Mouse (Mus musculus): Measurements from ENCODE around the gene Zfp599. TPM values are rescaled to one million over a fixed set of nuclear protein-coding genes. Genes with fewer than 3 reads are reported as not detected.
"Not testable (repeated sequence)": the region's sequence is repeated elsewhere in the genome, so short reads cannot be mapped to it uniquely, and the experiment has no call there.

Gene Zfp599
- total RNA-seq (2021): not detected
- long read RNA-seq, experiment 1: 0 reads
- long read RNA-seq, experiment 2: 0 reads

DNA sequence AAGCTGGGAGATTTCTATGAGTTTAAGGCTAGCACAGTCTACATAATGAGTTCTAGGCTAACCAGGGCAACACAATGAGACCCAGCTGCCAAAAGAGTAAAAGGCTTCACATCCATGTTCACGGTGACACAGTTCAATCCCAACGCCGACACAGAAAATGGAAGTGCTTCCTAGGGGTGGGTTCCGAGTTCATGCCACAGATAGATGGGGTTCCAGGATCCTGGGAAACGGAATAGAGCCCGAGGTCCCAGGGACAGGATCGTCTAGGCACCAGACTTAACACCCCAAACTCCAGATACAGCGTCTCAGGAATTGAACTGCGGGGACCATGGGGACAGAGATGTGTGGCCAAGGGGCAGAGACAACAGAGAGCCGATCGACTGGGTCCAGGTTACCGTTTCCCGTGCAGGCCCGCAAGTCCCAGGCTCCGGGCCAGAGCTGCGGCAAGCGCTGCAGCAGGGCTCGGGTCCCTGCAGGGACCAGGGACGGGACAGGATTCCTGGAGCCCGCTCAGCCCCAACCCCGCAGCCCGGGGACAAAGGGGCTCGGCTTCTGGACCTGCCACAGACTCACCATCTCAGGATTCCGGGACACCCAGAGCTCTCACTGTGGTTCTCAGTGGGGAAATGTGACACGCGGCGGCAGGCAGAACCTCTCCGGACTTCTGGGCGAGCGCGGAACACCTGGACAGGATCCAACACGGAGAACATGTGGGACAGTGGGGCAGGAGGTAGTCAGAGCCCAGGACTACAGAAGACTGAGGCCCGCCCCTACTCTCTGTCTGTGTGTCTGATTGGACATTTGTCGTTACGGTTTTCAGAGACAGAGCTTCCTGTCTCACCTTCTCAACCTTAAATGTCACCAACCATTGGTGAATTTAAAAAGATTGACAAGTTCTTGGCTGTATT is at the start of gene Zfp599:
Zfp599 (minus strand) TSS at position 712 of the 908 bp plus-strand sequence.
- intact Hi-C loops (cut with DNase I): no loop called here
- DNase-seq: peak; percentile 62
- H3K27ac ChIP-seq: no peak within 1 kb of the TSS

DNA sequence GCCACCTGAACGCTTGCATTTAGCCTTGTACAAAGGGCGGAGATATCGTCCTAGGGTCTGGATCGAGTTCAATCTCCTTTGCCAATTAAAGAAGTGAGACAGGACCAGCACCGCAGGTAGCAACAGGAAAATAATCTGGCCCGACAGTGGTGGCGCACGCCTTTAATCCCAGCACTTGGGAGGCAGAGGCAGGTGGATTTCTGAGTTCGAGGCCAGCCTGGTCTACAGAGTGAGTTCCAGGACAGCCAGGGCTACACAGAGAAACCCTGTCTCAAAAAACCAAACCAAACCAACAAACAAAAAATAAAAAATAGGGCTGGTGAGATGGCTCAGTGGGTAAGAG is 48.2 kb upstream of the Zfp599 start:
- peak overlapping the region; percentile 91 for H3K4me3 ChIP-seq
- DNase-seq; intact Hi-C loops (cut with DNase I): not testable (repeated sequence)
- peak overlapping the region; percentile 83 for H3K27ac ChIP-seq

More for the DNA sequence above, at the start of gene Zfp599:
- peak within 1 kb of the TSS; percentile 71 for H3K4me3 ChIP-seq
- no peak for TF ChIP-seq CTCF (IDR thresholded peaks at IDR 0.05)

DNA sequence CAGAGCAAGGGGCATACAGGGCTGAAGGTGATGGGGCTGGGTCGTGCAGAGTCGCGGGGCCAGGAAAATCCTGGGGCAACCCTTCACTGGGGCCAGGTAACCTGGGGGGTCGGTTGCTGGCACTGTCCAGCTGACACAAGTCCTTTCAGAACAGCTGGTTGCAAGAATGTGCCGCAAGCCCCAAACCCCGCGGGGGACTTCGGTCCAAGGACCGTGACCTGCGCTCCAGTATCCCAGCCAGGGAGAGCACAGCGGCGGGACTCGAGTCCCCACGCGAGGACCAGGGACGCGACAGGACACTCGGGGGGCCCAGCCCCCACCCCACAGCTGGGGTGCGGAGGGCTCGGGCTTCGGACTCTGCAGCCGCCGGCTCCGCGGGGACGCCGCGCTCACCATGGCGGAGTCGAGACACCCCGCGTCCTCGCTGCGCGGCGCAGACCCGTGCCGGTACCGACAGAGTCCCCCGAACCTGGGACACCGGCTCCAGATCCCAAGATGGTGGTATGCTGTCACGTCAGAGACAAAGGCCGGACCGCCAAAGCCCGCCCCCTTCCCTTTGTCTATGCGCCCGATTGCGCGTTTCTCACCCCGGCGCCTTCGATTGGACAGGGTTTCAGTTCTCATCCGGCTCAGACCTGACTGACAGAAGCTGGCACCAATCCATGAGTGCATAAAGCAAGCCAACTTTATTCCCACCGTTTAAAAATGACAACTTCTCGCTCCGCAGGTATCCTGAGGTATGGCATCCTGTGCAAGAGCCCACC is 47.6 kb upstream of the Zfp599 start, which contains the start of gene Zfp810:
Zfp810 (minus strand) TSS at position 493 of the 764 bp plus-strand sequence.
- intact Hi-C loops (cut with DNase I): no loop called here
- H3K4me3 ChIP-seq: peak within 1 kb of the TSS; percentile 91
- no peak for TF ChIP-seq CTCF (IDR thresholded peaks at IDR 0.05)
- H3K27ac ChIP-seq: peak within 1 kb of the TSS; percentile 83
- DNase-seq: peak; percentile 87

DNA sequence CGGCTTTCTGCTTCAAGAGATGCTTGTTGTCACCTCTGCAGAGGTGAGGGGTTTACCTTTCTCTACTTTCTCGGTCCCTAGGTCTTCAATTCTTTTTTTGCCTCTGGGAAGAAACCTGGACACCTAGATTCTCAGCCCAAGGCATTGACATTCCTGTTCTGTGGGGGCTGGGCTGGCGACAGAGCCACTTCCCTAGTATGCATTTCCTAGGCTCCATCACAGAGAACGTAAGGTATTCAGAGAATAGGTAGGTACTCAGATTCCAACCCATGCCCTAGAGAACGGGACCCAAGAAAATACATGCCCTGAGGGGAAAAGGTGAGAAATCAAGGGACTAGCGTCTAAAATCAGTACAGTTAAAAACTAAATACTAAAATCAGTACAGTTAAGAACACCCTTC is 47.0 kb upstream of the Zfp599 start:
- H3K27ac ChIP-seq: no peak overlapping the region
- TF ChIP-seq CTCF (IDR thresholded peaks at IDR 0.05): no peak
- intact Hi-C loops (cut with DNase I): no loop called here
- H3K4me3 ChIP-seq: peak overlapping the region; percentile 91
- DNase-seq: no peak

DNA sequence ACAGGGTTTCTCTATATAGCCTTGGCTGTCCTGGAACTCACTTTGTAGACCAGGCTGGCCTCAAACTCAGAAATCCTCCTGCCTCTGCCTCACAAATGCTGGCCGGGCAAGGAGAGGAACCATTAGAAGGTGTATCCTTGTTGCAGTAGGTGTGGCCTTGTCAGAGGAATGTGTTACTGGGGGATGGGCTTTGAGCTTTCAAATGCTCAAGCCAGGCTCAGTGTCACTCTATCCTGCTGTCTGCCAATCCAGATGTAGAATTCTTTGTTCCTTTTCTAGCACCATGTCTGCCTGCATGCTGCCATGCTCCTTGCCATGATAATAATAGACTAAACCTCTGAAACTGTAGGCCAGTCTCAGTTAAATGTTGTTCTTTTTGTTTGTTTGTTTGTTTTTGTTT is 42.5 kb upstream of the Zfp599 start:
- no peak for DNase-seq

DNA sequence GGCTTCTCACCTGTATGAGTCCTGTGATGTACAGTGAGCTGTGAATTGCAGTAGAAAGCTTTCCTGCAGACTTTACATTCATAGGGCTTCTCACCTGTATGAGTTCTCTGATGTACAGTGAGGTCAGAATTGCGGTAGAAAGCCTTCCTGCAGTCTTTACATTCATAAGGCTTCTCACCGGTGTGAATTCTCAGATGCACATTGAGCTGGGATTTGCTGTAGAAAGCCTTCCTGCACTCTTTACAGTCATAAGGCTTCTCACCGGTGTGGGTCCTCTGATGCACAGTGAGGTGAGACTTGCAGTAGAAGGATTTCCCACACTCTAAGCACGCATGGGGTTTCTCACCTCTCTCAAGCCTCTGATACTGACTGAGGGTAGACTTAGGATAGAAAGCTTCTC is 19.0 kb upstream of the Zfp599 start:
- no peak for TF ChIP-seq CTCF (IDR thresholded peaks at IDR 0.05)

More for the DNA sequence above, 42.5 kb upstream of the Zfp599 start:
- H3K4me3 ChIP-seq: no peak overlapping the region
- intact Hi-C loops (cut with DNase I): no loop called here
- TF ChIP-seq CTCF (IDR thresholded peaks at IDR 0.05): no peak
- no peak overlapping the region for H3K27ac ChIP-seq

DNA sequence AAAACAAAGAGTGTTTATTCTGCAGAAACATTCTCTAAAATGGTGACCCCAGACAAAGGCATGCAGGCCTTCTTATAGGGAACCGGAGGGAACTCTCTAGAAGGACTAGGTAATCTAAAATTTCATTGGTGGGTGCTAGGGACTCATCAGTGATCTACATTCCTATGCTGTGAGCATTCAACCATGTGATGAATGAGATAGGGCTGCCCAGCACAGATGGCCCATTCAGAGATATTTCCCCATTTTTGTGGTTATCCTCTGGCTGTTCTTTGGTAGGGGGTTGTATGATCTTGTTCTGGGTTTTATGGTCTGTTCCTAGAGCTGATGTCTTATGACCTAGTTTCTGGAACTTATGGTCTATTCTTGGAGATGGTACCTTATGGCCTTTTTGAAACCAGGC is 9.2 kb upstream of the Zfp599 start:
- intact Hi-C loops (cut with DNase I): no loop called here
- Histone ChIP-seq H3K4me3 (no peak overlapping the region), H3K27ac (no peak overlapping the region)
- no peak for TF ChIP-seq CTCF (IDR thresholded peaks at IDR 0.05)
- DNase-seq: no peak

More for the DNA sequence above, 19.0 kb upstream of the Zfp599 start:
- intact Hi-C loops (cut with DNase I): no loop called here
- no peak overlapping the region for H3K27ac ChIP-seq
- no peak overlapping the region for H3K4me3 ChIP-seq
- DNase-seq: no peak

DNA sequence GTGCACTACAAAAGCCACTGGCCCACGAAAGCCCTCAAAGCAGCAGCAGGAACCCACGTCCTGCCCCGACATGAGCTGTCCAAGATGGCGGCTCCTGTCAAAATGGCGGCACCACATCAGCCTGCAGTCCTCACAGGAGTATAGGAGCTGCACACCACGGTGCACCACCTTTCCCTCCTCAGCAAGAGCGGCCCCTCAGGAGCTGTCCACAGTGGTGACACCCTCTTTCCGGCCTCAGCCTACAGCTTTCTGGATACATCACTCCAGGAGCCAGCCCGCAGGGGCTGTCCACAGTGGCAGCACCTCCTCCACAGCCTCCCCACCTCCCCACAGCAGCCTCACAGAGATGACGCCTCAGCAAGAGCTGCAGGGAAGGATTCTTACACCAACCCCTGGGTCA is 2.9 kb upstream of the Zfp599 start:
- Histone ChIP-seq H3K27ac (no peak overlapping the region), H3K4me3 (no peak overlapping the region)
- intact Hi-C loops (cut with DNase I): no loop called here
- DNase-seq: no peak
- TF ChIP-seq CTCF (IDR thresholded peaks at IDR 0.05): no peak

DNA sequence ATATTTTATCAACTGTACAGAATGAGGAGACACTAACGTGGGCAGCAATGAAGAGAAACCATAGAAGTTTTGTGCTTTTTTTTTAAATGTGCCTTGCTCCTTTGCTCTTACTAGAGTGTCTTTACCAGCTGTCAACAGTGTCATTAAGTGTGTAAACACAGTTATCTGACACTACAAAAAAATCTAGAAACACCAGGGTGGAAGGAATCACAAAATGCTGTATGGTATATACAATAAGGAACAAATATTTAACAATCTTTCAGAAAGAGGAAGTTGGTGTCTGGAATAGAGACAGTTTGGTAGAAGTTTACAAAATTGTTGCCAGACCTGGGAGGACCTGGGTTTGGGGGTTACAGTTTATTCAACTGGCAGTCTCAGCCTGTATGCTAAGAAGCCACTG is 1.9 kb upstream of the Zfp599 start:
- H3K4me3 ChIP-seq: no peak overlapping the region
- no peak for TF ChIP-seq CTCF (IDR thresholded peaks at IDR 0.05)
- no peak for DNase-seq
- H3K27ac ChIP-seq: no peak overlapping the region
- intact Hi-C loops (cut with DNase I): no loop called here

DNA sequence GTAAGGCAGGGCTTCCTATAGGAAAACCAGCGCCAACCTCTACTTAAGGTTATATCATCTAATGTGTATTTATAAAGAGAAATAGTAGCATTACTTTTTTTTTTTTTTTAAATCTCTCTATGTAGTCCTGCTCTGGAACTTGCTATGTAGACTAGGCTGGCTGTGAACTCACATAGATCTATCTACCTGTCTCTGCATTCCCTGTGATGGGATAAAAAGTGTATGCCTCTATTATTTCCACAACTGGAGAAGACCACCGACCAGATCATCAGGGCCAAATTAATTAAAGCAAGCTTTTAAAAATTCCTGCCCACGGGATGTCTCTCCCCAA is 362 bp upstream of the Zfp599 start:
- DNase-seq: no peak
- intact Hi-C loops (cut with DNase I): no loop called here
- peak overlapping the region; percentile 71 for H3K4me3 ChIP-seq
- TF ChIP-seq CTCF (IDR thresholded peaks at IDR 0.05): no peak
- no peak overlapping the region for H3K27ac ChIP-seq

DNA sequence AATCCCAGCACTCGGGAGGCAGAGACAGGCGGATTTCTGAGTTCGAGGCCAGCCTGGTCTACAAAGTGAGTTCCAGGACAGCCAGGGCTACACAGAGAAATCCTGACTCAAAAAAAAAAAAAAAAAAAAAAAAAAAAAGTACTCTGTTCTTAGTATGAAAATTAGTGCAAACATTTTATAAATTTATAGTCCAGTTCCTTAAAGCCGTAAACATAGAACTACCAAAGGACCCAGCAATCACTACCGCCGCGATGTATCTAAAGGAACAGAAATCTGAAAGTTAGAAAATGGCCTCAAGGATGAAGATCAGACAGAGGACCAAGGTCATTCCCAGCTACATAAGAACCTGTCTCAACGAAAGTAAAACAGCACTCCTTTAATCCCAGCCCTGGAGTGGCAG is 911 bp downstream of the Zfp599 start:
- Histone ChIP-seq H3K4me3 (no peak overlapping the region; the same call in 1 of the 2 replicates), H3K27ac (no peak overlapping the region)
- intact Hi-C loops (cut with DNase I): no loop called here
- no peak for TF ChIP-seq CTCF (IDR thresholded peaks at IDR 0.05)
- DNase-seq: no peak

DNA sequence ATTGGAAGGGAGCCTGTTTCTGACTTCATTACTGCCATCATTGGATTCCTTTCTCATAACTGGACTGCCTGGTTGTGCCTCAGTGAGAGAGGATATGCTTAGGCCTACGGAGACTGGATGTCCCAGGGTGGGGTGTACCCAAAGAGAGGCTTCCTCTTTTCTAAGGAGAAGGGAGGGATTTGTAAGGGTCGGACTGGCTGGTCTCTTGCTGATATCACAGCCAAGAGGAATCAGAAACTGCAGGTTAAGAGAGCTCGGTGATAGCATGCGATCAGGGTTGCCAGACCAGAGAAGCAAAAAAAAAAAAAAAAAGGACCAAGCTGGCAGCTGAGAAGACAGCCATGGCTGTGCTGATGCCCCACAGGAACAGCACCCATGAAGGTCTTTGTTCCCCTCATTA is 3.1 kb downstream of the Zfp599 start:
- no peak overlapping the region for H3K27ac ChIP-seq
- H3K4me3 ChIP-seq: no peak overlapping the region
- DNase-seq: no peak
- intact Hi-C loops (cut with DNase I): no loop called here
- no peak for TF ChIP-seq CTCF (IDR thresholded peaks at IDR 0.05)

DNA sequence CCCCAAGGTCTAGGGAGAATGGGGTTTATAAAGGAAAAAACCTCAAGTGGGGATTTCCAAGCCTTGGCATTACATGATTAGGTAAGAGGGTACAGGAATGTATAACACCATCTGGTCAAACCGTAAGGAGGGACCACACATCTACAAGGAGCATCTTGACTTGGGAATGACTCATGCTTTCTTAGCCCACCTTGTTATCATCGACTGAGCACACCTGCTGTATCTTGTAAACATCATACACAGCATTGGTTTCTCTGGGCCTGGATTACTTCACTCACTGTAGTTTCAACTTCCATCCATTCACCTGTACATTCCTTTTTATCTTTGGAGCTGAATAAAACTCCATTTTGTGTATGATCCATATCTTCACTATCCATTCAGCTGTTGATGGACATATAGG is 15.5 kb downstream of the Zfp599 start:
- intact Hi-C loops (cut with DNase I): no loop called here
- H3K27ac ChIP-seq: no peak overlapping the region
- no peak for DNase-seq
- TF ChIP-seq CTCF (IDR thresholded peaks at IDR 0.05): no peak
- H3K4me3 ChIP-seq: no peak overlapping the region
